Mouse (Mus musculus): Measurements from ENCODE around the gene Zbtb3.
"Not testable (repeated sequence)": the region's sequence is repeated elsewhere in the genome, so short reads cannot be mapped to it uniquely, and the experiment has no call there.

Zbtb3 gene

GRCm38 (mm10) chr19:8803204-8803780 is 937 bp downstream of the Zbtb3 start:
- DNase-seq (ENCODE audit: low spot score in 2 of 2), result no peak

- DNase-seq (ENCODE audit: low spot score in 2 of 2), result no peak
These were observed 1.7 kb downstream of the Zbtb3 start for GRCm38 (mm10) chr19:8803879-8804660.

- no peak for DNase-seq (ENCODE audit: low spot score in 2 of 2)
These were observed 4.5 kb downstream of the Zbtb3 start for GRCm38 (mm10) chr19:8806810-8807209.

GRCm38 (mm10) chr19:8815812-8816211 is 13.5 kb downstream of the Zbtb3 start:
- no peak for DNase-seq (ENCODE audit: low spot score in 2 of 2)

- DNase-seq (ENCODE audit: low spot score in 2 of 2), result no peak
These were observed 14.6 kb downstream of the Zbtb3 start for GRCm38 (mm10) chr19:8817001-8817400.

GRCm38 (mm10) chr19:8818301-8818798 is 16.0 kb downstream of the Zbtb3 start:
- no peak for DNase-seq (ENCODE audit: low spot score in 2 of 2)

GRCm38 (mm10) chr19:8818801-8819595 is 16.6 kb downstream of the Zbtb3 start, which contains the start of gene Ttc9c:
TSS of gene Ttc9c (minus strand) at chr19:8819333.
- DNase-seq (ENCODE audit: low spot score in 2 of 2), result peak; percentile 84 to 96

- DNase-seq (ENCODE audit: low spot score in 2 of 2), result peak; percentile 94 to 98
These were observed 17.5 kb downstream of the Zbtb3 start, which contains the start of gene Hnrnpul2 for GRCm38 (mm10) chr19:8819596-8820423. TSS of gene Hnrnpul2 (plus strand) at chr19:8820010.

- DNase-seq (ENCODE audit: low spot score in 2 of 2), result peak in 1 of 2 experiments; percentile 22
These were observed 18.1 kb downstream of the Zbtb3 start for GRCm38 (mm10) chr19:8820424-8820956.

GRCm38 (mm10) chr19:8821146-8821545 is 18.8 kb downstream of the Zbtb3 start:
- no peak for DNase-seq (ENCODE audit: low spot score in 2 of 2)

GRCm38 (mm10) chr19:8822696-8823095 is 20.3 kb downstream of the Zbtb3 start:
- DNase-seq (ENCODE audit: low spot score in 2 of 2), result no peak

- DNase-seq (ENCODE audit: low spot score in 2 of 2), result no peak
These were observed 27.3 kb downstream of the Zbtb3 start, which contains the start of gene AC129217.1 for GRCm38 (mm10) chr19:8829660-8830059. TSS of gene AC129217.1 (plus strand) at chr19:8829773.

- DNase-seq (ENCODE audit: low spot score in 2 of 2), result no peak
These were observed 28.3 kb downstream of the Zbtb3 start for GRCm38 (mm10) chr19:8830664-8831063.

- no peak for DNase-seq (ENCODE audit: low spot score in 2 of 2)
These were observed 28.9 kb downstream of the Zbtb3 start for GRCm38 (mm10) chr19:8831262-8831661.

- no peak for DNase-seq (ENCODE audit: low spot score in 2 of 2)
These were observed 30.6 kb downstream of the Zbtb3 start for GRCm38 (mm10) chr19:8832971-8833370.

GRCm38 (mm10) chr19:8836327-8836726 is 34.0 kb downstream of the Zbtb3 start:
- not testable (repeated sequence) for DNase-seq (ENCODE audit: low spot score in 2 of 2)

- DNase-seq (ENCODE audit: low spot score in 2 of 2), result peak; percentile 56 to 82
These were observed 35.0 kb downstream of the Zbtb3 start, which contains the start of gene Bscl2 for GRCm38 (mm10) chr19:8837251-8837791. TSS of gene Bscl2 (plus strand) at chr19:8837467.

GRCm38 (mm10) chr19:8838041-8838730 is 35.8 kb downstream of the Zbtb3 start:
- no peak for DNase-seq (ENCODE audit: low spot score in 2 of 2)

- no peak for DNase-seq (ENCODE audit: low spot score in 2 of 2)
These were observed 37.0 kb downstream of the Zbtb3 start, which contains the start of gene Gng3 for GRCm38 (mm10) chr19:8839103-8839907. TSS of gene Gng3 (minus strand) at chr19:8839194.

Measured in urinary bladder, adult 18-20 months (tissue).